Mouse (Mus musculus) spleen, embryonic (tissue): ENCODE results near the gene Unc5cl.

Experiments used
- CTCF ChIA-PET: fragments of 350-600 bp; sonication (Branson Sonifier 250); formaldehyde crosslinking; loops from one replicate; lab custom pipeline; 2022; lab: Charles Lee

The Unc5cl gene

GRCm38 (mm10) chr17:48533844-48534705 lies 79.4 kb downstream of the Unc5cl start:
- CTCF ChIA-PET, result no interaction called here

DNA sequence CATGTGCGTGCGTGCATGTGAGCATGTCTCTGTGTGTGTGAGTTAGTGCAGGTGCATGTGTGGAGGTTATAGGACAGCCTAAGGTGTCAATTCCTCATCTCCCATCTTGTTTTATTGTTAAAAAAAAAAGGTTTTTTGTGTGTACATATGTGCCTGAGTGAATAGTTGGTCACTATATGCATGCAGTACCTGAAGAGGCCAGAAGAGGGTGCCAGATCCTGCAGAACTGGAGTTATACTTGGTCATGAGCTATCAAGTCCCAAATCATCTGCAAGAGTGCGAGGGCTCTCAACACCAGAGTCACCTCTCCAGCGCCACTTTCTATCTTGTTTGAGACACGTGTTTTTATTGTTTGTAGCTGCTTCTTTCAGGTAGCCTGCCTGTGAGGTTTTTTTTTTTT lies 83.6 kb downstream of the Unc5cl start:
- CTCF ChIA-PET, result interaction anchor here (0.6 kb wide), 1 partner anchor 22 kb away, joined by 7 read pairs; no protein-coding TSS in a partner anchor

DNA sequence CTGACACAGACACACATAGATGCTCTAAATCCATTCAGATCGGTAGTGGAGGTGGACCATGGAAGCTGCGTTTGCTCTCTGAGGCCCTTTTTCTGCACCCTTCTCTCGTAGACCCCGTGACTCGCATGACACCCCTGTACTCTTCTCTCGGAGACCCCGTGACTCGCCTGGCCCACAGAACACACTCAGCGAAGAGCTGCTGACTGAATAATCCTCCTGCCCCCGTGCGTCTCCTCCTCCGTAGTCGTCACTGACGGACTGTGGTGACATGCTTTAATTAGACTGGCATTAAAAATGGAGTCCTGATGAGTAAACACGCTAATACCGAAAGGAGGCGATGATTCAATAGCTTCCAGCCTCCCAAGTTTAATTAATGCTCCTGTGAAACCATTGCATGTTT lies 84.6 kb downstream of the Unc5cl start:
- CTCF ChIA-PET, result no interaction called here

DNA sequence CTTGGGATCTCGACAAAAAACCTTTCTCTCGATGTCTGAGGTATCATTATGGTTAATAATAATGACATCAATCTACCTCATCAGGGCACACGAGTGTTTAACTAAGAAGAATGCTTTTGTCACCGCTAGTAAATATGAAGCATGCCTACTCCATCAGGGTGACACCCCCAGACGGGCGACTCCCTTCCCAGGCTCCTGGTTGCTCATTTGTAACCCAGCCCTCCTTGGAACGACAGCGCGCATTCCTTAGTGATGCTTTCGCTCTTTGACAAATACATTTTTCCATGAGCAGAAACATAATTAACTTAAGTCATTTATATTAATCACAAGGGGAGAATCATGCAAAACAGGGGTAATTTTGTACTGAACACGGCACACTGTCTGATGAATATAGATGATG lies 88.0 kb downstream of the Unc5cl start:
- CTCF ChIA-PET, result no interaction called here

DNA sequence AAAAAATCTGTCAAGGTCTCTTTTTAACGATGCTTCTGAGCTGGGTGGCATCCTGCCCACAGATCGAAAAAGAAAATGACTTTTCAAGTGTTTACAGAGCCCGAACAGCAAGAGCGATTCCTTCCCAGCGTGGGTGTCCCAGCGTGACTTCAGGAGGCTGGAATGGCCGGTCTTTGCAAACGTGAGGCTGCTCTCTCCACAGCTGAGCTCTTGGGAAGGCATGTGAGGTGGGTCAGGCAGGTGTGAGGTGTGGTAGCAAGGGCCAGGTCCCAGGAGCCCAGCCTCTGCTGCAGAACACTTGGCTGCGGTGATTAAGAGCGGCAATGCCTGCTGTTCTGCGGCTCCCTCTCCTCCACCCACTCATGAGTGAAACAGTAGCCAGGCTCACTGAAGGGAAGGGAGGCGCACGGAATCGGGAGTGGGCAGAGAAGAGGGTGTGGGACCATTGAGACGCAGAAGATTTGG lies 88.6 kb downstream of the Unc5cl start:
- CTCF ChIA-PET, result no interaction called here

- CTCF ChIA-PET, result no interaction called here
Observed at GRCm38 (mm10) chr17:48544722-48545121, 90.0 kb downstream of the Unc5cl start.

DNA sequence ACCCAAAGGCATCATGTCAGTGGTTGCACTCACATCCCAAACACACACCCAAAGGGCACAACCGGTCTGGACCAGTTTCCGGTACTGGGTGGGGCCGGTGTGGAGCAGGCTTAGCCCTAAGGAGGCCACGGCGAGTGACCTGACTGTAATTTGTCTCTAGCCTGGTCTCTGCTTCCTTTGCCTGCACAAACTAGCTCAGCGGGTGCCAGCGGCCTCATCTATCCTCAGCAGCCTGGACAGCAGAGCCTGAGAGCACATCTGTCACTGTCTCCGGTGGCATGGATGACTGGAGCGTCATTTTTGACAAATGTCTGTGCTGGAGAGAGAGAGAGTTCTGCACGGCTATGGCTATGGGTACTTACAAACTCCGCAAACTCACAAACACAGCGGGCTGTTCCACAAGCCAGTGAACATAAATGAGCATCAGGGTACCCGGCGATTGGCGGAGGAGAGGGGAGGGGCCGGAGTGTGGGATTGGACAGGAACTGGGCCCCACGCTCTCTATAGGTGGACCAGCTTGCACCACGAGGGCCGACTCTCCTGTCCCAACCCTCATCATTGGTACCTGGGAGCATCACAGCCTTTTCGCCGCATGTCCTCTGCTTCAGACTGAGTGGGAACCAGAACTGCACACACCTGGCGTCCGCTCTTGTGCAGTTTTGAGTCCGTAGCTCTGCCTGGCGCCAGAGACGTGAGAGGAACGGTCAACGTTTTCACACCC lies 90.7 kb downstream of the Unc5cl start:
- CTCF ChIA-PET, result no interaction called here

- CTCF ChIA-PET, result no interaction called here
Observed at GRCm38 (mm10) chr17:48546036-48546435, 91.3 kb downstream of the Unc5cl start.

DNA sequence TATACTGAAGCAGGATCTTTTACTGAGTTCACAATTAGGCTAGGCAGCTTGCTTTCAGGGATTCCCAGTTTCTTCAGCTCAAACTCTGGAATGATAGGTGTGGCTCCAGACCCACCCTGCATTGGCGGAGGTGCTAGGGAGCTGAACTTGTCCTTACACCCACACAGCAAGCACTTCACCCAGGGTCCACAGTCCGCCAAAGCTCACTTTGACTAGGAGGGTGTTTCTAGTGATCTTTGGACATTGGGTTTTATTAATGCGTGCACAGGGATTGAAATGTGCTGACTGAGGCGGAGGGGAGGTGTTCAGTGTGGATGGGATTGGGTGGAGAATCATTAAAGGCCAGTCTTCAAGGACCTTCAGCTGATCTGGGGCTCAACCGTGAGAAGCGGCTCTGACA lies 93.0 kb downstream of the Unc5cl start:
- CTCF ChIA-PET, result no interaction called here

DNA sequence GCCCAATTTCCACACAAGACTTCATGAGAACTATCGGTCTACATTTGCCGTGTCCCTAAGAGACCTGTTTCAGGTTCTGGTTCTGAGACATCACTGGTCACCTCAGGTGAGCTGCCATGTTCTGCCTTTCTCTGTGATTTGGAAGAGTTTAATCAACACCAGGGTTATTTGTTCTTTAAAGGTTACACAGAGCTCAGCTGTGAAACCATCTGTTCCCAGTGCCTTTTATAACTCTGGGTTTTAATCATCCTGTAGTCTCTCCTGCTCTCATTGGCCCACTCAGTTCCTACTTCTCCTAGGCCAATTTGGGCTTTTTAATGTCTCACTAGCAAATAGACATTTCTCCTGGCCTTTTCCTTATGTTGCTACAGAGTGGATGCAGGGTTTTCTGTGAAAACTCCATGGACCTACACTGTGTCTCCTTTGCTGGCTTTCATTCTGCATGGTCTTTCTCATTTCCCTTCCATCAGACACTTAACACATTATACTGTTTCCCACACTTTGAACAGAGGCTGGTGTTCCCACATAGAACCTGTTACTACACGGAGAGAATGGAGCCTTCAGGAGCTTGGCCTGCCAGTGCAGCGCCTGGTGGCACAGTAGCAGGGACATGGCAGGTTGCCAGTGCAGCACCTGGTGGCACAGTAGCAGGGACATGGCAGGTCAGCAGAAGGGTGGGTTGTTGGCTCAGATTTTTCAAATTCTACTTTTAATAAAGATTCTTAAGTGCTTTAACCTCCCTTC lies 97.3 kb downstream of the Unc5cl start:
- CTCF ChIA-PET, result no interaction called here

DNA sequence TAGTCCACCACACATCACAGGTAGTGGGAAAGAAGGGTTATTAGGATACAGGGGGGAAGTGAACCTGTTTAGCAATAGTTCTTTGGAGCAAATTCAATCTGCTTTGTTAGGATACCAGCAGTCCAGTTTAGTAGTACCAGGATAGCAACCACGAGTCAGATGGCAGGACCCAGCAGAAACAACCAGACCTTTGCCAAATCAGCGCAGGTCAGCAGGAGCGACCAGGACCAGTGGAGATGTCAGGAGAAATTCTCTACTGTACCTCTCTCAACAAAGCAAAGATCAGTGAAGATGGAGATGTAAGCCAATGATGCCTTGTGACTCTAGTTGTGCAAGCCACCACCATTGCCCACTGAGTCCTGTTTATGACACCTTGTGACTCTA lies 97.8 kb downstream of the Unc5cl start:
- CTCF ChIA-PET, result no interaction called here

GRCm38 (mm10) chr17:48556223-48556962 lies 101.7 kb downstream of the Unc5cl start:
- CTCF ChIA-PET, result no interaction called here

DNA sequence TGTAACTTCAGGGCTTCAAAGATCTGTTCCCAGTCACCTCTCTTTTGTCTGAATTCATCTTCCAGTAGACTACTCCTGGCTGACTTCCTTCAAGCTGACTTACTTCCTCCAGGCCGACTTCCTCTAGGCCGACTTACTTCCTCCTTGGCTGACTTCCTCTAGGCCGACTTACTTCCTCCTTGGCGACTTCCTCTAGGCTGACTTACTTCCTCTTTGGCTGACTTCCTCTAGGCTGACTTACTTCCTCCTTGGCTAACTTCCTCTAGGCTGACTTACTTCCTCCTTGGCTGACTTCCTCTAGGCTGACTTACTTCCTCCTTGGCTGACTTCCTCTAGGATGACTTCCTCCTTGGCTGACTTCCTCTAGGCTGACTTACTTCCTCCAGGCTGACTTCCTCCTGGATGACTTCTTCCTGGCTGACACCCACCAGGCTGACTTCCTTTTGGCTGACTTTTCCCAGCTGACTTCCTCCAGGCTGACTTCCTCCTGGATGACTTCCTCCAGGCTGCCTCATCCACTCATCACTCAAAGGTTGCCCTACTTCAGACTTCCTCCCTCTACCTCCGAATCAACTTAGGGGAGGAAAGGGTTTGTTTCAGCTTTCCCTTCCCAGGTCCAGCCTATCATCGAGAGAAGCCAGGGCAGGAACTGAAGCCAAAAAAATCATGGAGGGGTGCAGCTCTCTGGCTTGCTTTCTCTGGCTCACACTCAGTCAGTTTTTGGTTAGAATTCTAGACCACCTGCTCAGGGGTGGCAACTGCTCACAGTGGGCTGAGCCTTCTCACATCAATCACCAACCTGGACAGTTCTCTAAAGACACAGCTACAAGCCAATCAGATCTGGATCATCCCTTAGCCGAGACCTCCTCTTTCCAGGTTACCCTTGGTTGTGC lies 103.4 kb downstream of the Unc5cl start:
- CTCF ChIA-PET, result no interaction called here

GRCm38 (mm10) chr17:48564931-48565330 lies 110.2 kb downstream of the Unc5cl start:
- CTCF ChIA-PET, result no interaction called here

DNA sequence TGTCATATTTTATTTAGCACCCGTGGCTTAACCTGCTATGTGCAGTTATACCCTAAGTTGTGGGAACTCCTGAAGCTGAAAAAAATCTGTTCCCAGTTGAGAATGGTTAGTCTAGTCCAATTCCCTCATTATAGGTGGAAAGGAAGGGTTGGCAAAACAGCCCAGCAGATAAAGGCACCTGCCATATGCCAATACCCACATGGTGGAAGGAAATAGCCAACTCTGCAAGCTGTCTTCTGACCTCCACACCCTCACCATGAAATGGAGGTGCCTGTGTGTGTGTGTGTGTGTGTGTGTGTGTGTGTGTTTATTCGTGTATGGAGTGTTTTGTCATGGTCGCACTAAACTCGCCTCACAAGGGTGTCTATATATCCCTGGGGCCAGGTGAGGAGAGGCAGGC lies 115.0 kb downstream of the Unc5cl start:
- CTCF ChIA-PET, result no interaction called here

DNA sequence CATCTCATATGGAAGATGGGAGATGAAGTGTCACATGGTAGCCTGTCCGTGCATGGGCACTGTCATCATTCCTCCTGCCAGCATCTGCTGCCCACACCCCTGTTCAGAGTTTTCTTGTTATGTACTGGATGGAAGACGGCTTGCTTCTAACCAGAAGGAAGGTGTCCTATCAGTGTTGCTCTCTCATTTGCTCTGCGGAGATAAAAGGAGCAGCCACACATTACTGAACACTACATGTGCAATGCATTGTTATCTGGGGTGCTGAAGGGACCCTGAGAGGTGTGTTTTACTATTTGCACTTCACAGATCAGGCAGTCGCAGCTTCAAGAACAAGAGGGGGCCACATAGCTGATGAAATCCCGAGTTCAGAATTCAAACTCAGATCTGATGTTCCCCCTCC lies 126.5 kb downstream of the Unc5cl start:
- CTCF ChIA-PET, result no interaction called here

GRCm38 (mm10) chr17:48582486-48582990 lies 127.8 kb downstream of the Unc5cl start:
- CTCF ChIA-PET, result no interaction called here

DNA sequence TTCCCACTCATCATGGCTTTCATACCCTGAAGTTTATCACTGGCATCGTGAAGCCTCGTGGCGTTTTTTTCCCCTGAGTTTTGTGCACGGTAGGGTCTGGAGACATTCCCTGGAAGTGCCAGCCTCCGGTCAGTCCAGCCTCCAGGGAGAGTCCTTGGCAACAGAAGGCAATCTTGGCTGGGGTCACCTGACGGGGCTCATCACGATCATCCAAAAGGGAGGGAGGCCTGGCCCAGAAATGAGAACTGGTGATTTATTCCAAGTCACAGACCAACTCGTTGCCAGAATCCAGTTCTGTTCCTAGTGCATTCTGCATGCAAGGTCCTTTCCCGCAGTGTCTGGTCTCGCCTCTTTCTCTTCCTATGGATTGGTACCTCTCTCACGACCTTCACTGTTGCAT lies 128.7 kb downstream of the Unc5cl start:
- CTCF ChIA-PET, result no interaction called here

DNA sequence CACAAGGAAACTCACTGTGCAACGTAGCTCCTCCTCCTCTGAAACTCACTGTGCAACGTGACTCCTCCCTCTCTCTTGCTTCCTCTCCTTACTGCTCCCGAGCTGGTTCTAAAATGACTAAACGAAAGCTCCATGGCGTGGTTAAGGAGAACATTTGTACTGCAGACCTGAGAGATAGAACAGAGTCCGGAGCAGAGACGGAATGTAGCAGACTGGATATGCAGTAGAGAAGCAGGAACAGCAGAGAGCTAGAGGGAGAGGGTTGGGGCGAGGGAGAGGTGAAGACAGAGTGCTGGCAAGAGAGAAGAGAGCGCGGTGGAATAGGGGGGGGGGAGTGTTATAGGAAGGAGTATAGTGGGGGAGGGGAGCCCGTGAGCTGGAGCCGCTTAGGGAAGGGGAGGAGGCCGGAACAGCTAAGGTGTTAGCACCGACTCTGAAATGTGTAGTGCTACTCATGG lies 131.2 kb downstream of the Unc5cl start:
- CTCF ChIA-PET, result interaction anchor here (0.7 kb wide), 1 partner anchor 22 kb away, joined by 3 read pairs; no protein-coding TSS in a partner anchor

DNA sequence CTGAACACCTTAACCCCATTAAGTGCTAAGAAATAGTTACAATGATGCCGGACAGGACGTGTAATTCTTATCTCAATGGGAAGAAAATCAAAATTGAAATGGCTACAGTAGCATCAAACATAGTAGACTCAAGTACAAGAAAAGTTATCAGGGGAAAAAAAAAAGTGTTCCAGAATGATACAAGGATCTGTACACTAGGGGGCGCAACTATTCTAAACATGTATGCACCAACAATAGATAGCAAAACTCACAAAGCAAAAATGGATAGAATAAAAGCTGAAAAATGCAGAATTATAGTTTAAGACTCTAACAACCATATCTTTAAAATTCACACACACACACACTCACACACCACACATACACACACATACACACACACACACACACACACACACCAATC lies 134.0 kb downstream of the Unc5cl start:
- CTCF ChIA-PET, result no interaction called here
